Mouse (Mus musculus): Measurements from ENCODE around the gene Nxpe5.

The Nxpe5 gene

DNA sequence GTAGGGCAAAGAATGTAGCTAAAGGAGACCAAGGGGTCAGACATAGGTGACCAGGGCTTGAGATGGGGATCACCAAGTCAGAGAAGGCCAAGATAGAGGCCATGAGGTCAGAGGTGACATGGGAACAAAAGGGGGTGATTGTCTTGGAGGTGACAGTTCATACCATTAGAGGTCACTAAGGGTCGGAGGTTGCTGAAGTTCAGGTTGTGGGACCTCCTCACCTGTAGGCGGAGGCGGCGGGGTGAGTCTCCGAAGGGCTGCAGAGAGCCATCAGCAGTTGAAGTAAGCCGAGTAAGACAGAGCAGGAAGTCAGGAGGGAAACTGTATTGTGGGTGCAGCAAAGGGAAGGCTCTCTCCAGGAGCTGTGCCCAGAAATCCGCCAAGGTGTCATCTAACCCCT is 52.3 kb downstream of the Nxpe5 start:
- no peak for DNase-seq (ENCODE audit: low spot score)

DNA sequence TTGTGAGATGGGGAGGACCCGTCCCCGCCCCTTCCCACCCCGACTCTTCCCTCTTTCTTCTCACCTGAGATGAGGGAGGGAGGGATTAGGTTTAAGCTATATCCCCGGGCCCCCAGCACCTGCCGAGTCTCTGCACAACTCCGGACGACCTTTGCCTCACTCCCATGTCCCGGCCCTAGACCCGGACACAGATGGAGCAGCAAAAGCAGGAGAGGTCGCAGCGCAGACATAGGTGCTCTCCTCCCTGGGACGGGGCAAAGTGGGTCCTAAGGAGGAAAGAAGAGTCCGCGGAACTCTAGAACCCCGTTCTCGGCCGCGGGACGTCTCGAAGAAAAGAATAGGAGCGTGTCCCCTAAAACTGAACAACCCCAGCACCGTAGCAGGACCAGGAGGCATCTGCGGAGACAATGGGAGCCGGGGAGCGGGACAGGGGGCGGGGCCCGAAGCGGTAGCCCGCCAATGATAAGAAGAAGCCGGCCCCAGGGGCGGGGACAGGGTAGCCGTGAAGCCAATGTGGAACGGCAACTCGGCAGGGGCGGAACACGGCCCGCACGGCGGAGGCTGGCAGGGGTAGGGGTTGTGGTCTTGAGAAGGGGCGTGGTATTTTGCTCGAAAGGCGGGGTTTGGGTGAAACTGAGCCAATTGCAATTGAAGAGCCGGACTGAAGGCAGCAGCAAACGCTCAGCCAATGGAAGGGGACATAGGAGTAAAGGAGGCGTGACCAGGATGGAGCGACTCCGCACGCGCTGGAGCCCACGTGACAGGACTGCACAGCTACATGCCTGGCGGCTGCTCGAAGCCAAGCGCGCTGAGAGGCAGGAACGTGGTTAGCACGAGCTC is 54.1 kb downstream of the Nxpe5 start, which contains the start of the genes Gm43720, Gpc2 and Stag3:
TSS of gene Gm43720 (minus strand) at position 374 of the 840 bp plus-strand sequence.
TSS of gene Gpc2 (minus strand) at position 421 of the 840 bp plus-strand sequence.
TSS of gene Stag3 (plus strand) at position 656 of the 840 bp plus-strand sequence.
- DNase-seq (ENCODE audit: low spot score): peak; percentile 87

DNA sequence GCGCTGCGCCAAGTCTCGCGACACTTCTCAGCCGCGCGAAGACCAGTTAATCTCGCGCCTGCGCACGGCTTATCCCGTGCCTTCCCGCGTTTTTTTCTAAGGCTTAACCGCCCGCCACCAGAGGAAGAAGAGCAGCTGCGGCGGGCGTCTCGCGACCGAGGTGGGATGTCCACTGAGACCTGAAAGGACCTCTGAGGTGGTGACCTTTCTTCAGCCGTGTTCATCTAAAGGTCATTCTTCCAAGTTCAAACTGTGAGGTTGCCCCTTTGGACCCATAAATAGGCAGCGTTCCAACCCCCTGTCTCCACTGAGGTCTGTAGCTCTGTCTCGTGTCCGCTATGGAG is 54.7 kb downstream of the Nxpe5 start:
- no peak for DNase-seq (ENCODE audit: low spot score)

DNA sequence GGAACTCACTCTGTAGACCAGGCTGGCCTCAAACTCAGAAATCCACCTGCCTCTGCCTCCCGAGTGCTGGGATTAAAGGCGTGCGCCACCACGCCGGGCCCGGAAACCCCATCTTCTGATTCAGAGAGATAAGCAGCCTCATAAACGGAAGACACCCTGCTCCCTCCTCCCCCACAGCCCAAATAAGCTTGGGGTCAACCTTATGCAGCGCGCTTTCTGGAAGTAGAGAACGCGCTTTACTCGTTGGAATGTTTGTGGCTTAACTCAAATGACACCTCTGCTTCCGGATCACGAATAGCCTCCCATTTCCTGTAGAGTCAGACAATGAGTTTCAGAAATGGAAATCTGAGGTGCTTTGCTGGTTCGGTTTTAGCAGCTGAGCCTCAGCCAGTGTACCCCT is 55.1 kb downstream of the Nxpe5 start:
- no peak for DNase-seq (ENCODE audit: low spot score)

DNA sequence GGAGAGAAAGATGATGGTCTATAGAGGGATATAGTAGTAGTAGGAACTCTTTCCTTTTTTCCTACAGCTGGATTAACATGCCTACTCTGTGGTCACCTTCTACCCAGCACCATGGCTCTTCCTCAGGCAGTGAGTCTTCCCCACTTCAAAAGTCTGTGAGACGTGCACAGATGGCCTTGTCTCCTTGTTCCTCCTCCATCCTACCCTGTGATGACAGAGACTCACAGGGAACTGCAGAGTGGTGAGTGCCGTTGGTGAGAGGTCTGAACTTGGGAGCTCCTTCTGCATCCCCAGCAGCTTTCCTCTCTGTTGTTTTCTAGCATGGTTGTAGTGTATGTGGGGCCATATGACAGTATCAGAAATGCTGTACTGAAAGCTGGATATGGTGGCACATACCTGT is 56.1 kb downstream of the Nxpe5 start:
- DNase-seq (ENCODE audit: low spot score): no peak

DNA sequence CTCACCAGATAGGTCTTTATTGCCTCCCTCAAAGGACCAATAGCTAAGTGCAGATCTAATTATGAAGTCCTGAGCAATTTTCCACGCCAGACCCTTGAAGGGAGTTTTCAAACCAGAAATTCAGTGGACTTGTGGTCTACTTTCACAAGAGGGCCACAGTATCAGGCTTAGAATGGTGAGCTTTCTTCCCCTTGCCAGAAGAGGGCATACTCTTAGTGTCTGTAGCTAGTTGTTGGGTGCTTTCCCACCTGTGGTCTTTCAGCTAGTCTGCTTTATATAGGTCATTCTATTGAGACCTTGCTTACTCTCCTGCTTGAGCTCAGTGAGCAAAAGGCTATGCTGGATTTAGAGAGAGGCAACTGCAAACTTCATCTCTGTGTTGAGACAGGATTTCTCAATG is 57.8 kb downstream of the Nxpe5 start:
- DNase-seq (ENCODE audit: low spot score): no peak

DNA sequence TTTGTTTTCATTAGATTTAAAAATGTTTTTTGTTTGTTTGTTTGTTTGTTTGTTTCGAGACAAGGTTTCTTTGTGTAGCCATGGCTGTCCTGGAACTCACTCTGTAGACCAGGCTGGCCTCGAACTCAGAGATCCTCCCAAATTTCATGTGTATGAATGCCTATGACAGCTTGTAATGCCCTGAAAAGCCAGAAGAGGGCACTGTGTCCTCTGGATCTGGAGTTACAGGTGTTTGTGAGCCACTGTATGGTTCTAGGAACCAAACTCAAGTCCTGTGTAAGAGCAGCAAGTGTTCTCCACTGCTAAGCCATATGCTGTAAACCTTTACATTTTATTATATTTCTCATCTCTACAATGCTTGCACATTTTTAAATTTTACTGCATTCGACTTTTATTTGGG is 62.2 kb downstream of the Nxpe5 start:
- no peak for DNase-seq (ENCODE audit: low spot score)

DNA sequence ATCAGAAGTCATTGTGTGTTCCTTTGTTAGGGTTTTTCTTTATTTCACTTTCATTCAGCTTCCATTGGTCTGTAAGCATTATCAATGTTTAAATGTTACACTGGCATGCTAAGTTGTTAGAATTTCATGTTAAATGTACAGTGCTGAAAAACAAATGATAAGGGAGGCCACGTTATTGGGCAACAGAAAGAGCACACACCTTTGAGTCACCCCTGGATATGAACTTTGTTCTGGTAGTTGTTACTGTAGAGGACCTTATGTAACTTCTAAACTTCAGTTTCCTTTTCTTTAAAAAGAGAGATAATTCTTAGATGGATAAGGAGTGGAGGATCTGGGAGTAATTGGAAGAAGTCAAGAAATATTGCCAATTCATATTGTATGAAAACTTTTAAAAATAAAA is 65.9 kb downstream of the Nxpe5 start:
- no peak for DNase-seq (ENCODE audit: low spot score)

DNA sequence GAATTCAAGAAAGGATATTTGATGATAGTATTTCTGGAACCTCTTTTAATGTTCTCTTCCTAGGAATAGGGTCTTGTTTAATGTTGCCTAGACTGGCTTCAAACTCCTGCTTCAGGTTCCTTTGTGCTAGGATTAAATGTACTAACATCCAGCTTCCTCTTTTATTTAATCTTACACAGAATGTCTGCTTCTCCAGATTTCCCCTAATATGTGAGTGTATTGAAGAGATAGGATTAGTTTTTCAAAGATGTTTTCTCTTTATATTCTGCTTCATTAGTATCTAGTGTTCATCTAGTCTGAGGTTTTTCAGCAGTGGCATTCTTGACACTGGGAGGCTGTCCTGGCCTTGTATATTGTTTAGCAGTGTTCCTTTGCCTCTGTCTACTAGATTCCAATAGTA is 68.5 kb downstream of the Nxpe5 start:
- no peak for DNase-seq (ENCODE audit: low spot score)

DNA sequence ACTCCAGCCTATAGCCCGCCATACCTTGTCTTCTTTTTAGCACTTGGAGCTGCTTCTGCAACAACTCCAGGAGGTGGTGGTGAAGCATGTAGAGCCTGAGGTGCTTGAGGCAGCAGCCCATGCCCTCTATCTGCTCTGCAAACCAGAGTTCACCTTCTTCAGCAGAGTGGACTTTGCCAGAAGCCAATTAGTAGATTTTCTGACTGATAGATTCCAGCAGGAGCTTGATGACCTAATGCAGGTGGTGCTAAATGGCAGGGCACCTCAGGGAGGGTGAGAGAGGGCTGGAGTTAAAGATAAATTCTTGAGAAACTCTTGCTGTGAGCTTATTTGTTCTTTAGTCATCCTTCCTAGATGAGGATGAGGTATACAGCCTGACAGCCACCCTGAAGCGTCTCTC is 73.9 kb downstream of the Nxpe5 start:
- no peak for DNase-seq (ENCODE audit: low spot score)

All from urinary bladder, postnatal 14 days (tissue).